Mouse (Mus musculus): ENCODE measurements around the gene Wfdc12. TPM values are rescaled to one million over a fixed set of nuclear protein-coding genes. Genes with fewer than 3 reads are reported as not detected.
A peak's percentile ranks its signal among the peaks of the same experiment; 100 is the strongest.

Gene Wfdc12
- polyA plus RNA-seq, 1 experiment from 2014 or later: not detected

DNA sequence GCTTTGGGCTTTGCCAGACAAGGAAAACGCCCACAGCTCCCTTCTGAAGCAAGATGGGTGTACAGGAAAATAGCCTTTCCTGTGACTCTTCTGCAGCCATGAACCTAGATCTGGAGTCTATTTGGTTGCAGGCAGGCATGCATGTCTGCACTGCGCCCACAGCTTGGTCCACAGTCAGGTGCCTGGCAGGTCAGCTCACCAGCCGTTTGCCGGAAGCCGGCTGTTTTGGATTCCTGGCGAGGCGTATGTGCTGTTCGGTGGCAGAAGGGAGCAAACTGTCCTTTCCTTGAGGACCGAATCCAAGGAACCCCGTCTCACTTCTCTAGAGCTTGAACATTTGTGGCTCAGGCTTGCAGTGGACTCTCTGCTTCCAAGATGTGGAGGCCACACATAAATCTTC is 36.4 kb downstream of the Wfdc12 start:
- H3K27ac ChIP-seq (ENCODE audit: low read depth): no peak overlapping the region
- H3K4me1 ChIP-seq (replicated peaks; ENCODE audit: control insufficient read depth, insufficient read depth, low read length): peaks cover 10% of the 10 kb centered on the region; the same call in 1 of the 2 replicates
- no peak for DNase-seq (ENCODE audit: low spot score)
- no peak overlapping the region for H3K4me2 ChIP-seq (ENCODE audit: low read length)
- ATAC-seq (replicated peaks; ENCODE audit: low FRiP score, low TSS enrichment, low read depth): no peak
- H3K4me3 ChIP-seq (ENCODE audit: low read depth, low read length): no peak overlapping the region
- WGBS: 92% methylated on average over 10 of the region's 10 CpGs
- no peaks in the 10 kb centered on the region for H3K27me3 ChIP-seq (replicated peaks; ENCODE audit: control insufficient read depth, insufficient read depth, low read length)
- H3K9ac ChIP-seq (ENCODE audit: low read length): no peak overlapping the region
- peaks cover 34% of the 10 kb centered on the region for H3K36me3 ChIP-seq (ENCODE audit: control insufficient read depth, insufficient read depth, low read length)
- H3K9me3 ChIP-seq (ENCODE audit: control insufficient read depth, low read length): no peaks in the 10 kb centered on the region

DNA sequence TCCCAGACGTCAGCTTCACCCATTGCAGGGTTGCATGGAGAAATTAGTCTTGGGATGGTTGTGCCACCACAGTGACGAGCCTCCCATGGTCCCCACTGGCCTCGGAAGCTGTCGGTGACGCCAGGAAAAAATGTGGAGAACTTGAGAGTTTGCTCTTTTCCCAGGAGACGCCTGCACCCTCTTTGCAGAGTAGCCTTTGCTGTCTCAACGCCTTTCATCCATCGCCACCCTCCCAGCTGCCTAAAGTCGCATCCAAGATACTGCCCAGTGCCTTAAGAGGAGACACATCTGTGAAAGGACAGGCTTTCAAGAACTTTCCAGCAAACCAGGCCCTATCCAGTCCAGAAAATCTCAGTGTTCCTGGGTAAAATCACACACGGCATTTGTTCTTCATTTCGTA is 38.1 kb downstream of the Wfdc12 start:
- no peak overlapping the region for H3K27ac ChIP-seq (ENCODE audit: low read depth)
- H3K4me2 ChIP-seq (ENCODE audit: low read length): no peak overlapping the region
- H3K4me1 ChIP-seq (replicated peaks; ENCODE audit: control insufficient read depth, insufficient read depth, low read length): peaks cover 10% of the 10 kb centered on the region; the same call in 1 of the 2 replicates
- H3K9me3 ChIP-seq (ENCODE audit: control insufficient read depth, low read length): no peaks in the 10 kb centered on the region
- no peak for ATAC-seq (replicated peaks; ENCODE audit: low FRiP score, low TSS enrichment, low read depth)
- H3K4me3 ChIP-seq (ENCODE audit: low read depth, low read length): no peak overlapping the region
- H3K27me3 ChIP-seq (replicated peaks; ENCODE audit: control insufficient read depth, insufficient read depth, low read length): no peaks in the 10 kb centered on the region
- WGBS: 94% methylated on average over 11 of the region's 11 CpGs
- no peak overlapping the region for H3K9ac ChIP-seq (ENCODE audit: low read length)
- peaks cover 34% of the 10 kb centered on the region for H3K36me3 ChIP-seq (ENCODE audit: control insufficient read depth, insufficient read depth, low read length)
- no peak for DNase-seq (ENCODE audit: low spot score)

DNA sequence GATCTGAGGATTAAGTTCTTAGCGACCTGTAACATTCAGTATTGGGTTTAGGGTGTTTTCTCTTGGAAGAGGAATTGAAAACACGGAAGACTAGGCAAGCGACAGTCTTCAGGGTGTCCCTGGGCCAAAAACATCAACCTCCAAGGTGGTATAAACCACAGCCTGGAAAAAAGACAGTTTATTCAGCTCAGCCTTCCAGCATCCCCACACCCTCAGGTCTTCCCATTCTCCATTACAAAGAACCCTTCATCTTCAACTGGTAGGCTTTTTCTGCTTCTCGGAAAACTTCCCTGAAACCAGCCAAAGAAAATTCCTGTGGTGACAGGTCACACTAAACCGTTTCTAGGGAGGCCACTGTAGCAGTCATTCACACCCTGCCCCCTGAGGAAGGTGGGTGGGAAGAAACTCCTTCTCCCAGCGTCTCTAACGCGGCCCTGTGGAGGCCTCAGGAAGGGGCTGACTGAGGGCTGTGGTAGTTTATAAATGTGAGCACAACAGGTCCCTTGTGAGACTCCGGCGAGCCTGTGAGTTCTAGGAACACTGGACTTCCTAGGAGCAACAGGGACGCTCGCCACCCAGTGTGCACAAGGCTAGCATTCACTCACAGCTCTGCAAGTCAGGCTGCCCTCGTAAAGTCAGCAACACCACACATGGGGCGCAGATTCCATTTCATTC is 40.2 kb downstream of the Wfdc12 start:
- peaks cover 34% of the 10 kb centered on the region for H3K36me3 ChIP-seq (ENCODE audit: control insufficient read depth, insufficient read depth, low read length)
- no peaks in the 10 kb centered on the region for H3K9me3 ChIP-seq (ENCODE audit: control insufficient read depth, low read length)
- no peak overlapping the region for H3K4me2 ChIP-seq (ENCODE audit: low read length)
- peaks cover 10% of the 10 kb centered on the region; the same call in 1 of the 2 replicates for H3K4me1 ChIP-seq (replicated peaks; ENCODE audit: control insufficient read depth, insufficient read depth, low read length)
- H3K4me3 ChIP-seq (ENCODE audit: low read depth, low read length): no peak overlapping the region
- no peak for DNase-seq (ENCODE audit: low spot score)
- WGBS: 39% methylated on average over 14 of the region's 14 CpGs
- no peak overlapping the region for H3K9ac ChIP-seq (ENCODE audit: low read length)
- no peaks in the 10 kb centered on the region for H3K27me3 ChIP-seq (replicated peaks; ENCODE audit: control insufficient read depth, insufficient read depth, low read length)
- 0 out of 2 replicates have a peak overlapping the region, but pooled peaks have one; percentile 35 for H3K27ac ChIP-seq (ENCODE audit: low read depth)
- ATAC-seq (replicated peaks; ENCODE audit: low FRiP score, low TSS enrichment, low read depth): no peak

DNA sequence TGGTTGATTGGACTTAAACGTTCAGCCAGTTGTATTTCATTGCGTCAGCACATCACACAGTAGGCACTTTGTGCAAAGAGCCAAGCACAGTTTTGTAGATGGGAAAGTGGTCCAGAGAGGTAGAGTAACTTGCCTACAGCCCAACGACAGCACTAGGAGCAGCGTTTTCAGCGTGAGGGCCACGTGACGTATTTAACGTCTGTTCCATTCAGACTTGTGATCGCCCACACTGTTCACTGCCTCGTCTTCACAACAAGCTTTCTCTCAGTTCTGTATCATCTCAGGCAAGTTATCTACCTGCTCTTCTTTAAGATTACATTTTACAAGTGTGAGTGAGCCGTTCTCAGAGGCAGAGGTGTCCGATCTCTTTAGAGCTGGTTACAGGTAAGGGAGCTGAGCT is 43.9 kb downstream of the Wfdc12 start:
- no peaks in the 10 kb centered on the region for H3K9me3 ChIP-seq (ENCODE audit: control insufficient read depth, low read length)
- no peak overlapping the region for H3K27ac ChIP-seq (ENCODE audit: low read depth)
- no peak overlapping the region for H3K4me2 ChIP-seq (ENCODE audit: low read length)
- no peak overlapping the region for H3K4me3 ChIP-seq (ENCODE audit: low read depth, low read length)
- H3K36me3 ChIP-seq (ENCODE audit: control insufficient read depth, insufficient read depth, low read length): peaks cover 2% of the 10 kb centered on the region
- 96% methylated on average over 12 of the region's 12 CpGs for WGBS
- peaks cover 16% of the 10 kb centered on the region; the same call in 1 of the 2 replicates for H3K4me1 ChIP-seq (replicated peaks; ENCODE audit: control insufficient read depth, insufficient read depth, low read length)
- H3K27me3 ChIP-seq (replicated peaks; ENCODE audit: control insufficient read depth, insufficient read depth, low read length): no peaks in the 10 kb centered on the region
- DNase-seq (ENCODE audit: low spot score): no peak
- no peak overlapping the region for H3K9ac ChIP-seq (ENCODE audit: low read length)
- ATAC-seq (replicated peaks; ENCODE audit: low FRiP score, low TSS enrichment, low read depth): no peak

DNA sequence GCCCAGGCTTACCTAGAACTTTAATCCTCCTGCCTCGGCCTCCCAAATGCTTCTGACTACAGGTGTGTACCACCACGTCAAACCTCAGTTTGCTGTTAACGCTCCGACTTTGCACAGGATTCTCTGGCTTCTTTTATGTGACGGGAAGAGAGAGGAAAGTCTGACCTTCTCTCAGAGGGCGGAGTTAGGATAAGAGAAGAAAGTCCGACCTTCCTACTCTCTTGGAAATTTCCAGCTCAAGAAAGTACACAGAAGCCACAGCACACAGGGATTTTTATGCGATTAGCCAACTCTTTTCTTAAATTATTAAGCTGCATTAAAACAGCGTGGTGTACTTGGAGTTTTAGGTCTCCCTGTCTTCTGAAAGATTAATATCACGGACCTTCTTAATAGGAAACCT is 45.9 kb downstream of the Wfdc12 start:
- H3K27me3 ChIP-seq (replicated peaks; ENCODE audit: control insufficient read depth, insufficient read depth, low read length): no peaks in the 10 kb centered on the region
- ATAC-seq (replicated peaks; ENCODE audit: low FRiP score, low TSS enrichment, low read depth): no peak
- no peak for DNase-seq (ENCODE audit: low spot score)
- no peak overlapping the region for H3K4me3 ChIP-seq (ENCODE audit: low read depth, low read length)
- H3K4me1 ChIP-seq (replicated peaks; ENCODE audit: control insufficient read depth, insufficient read depth, low read length): peaks cover 9% of the 10 kb centered on the region; the same call in 1 of the 2 replicates
- H3K9ac ChIP-seq (ENCODE audit: low read length): no peak overlapping the region
- H3K4me2 ChIP-seq (ENCODE audit: low read length): no peak overlapping the region
- no peaks in the 10 kb centered on the region for H3K9me3 ChIP-seq (ENCODE audit: control insufficient read depth, low read length)
- 79% methylated on average over 10 of the region's 10 CpGs for WGBS
- H3K36me3 ChIP-seq (ENCODE audit: control insufficient read depth, insufficient read depth, low read length): no peaks in the 10 kb centered on the region
- no peak overlapping the region for H3K27ac ChIP-seq (ENCODE audit: low read depth)

DNA sequence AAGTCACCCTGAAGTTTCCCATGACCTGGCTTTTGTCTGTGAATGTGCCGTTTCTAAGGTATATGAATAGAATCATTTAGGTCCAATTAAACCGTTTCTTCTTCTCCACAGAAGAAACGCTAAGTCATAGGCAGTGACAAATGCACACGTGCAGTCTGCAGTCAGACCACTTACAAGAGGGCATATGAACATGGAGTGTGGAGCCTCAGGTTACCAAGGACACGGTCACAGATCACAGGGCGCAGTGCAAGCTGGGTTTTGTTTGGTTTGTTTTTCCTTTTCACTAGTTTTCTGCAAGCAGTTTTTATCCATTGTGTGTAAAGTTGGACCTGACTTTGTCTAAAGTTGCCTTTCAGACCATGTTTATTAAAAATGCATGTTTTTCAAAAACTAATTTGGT is 46.4 kb downstream of the Wfdc12 start:
- whole genome bisulfite sequencing: 78% methylated on average over 6 of the region's 6 CpGs
- H3K4me3 ChIP-seq (ENCODE audit: low read depth, low read length): no peak overlapping the region
- no peak for DNase-seq (ENCODE audit: low spot score)

DNA sequence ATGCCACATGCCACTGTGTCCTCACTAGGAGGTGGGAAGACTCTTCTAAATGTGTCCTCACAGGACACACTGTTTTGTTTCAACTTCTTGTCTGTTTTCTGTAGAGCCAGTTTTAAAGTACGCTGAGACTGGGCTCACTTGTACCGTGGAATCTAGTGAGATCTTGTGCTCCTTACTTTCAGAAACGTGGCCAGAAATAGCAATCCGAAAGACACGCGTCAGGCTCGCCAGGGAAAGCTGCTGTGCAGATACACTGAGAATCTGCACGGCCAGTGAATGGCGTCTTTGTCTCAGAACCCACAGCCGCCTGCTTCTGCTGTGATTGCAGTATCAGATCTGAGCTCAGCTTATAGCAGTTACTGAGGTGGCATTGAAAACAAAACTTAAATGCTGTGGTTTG is 48.4 kb downstream of the Wfdc12 start:
- H3K4me2 ChIP-seq (ENCODE audit: low read length): no peak overlapping the region
- 70% methylated on average over 10 of the region's 10 CpGs for WGBS
- H3K9me3 ChIP-seq (ENCODE audit: control insufficient read depth, low read length): no peaks in the 10 kb centered on the region
- H3K4me3 ChIP-seq (ENCODE audit: low read depth, low read length): no peak overlapping the region
- H3K9ac ChIP-seq (ENCODE audit: low read length): no peak overlapping the region
- peaks cover 24% of the 10 kb centered on the region for H3K4me1 ChIP-seq (replicated peaks; ENCODE audit: control insufficient read depth, insufficient read depth, low read length)
- H3K36me3 ChIP-seq (ENCODE audit: control insufficient read depth, insufficient read depth, low read length): no peaks in the 10 kb centered on the region
- H3K27me3 ChIP-seq (replicated peaks; ENCODE audit: control insufficient read depth, insufficient read depth, low read length): no peaks in the 10 kb centered on the region
- no peak for ATAC-seq (replicated peaks; ENCODE audit: low FRiP score, low TSS enrichment, low read depth)
- no peak overlapping the region for H3K27ac ChIP-seq (ENCODE audit: low read depth)
- DNase-seq (ENCODE audit: low spot score): no peak

More for the DNA sequence above, 46.4 kb downstream of the Wfdc12 start:
- H3K4me2 ChIP-seq (ENCODE audit: low read length): no peak overlapping the region
- ATAC-seq (replicated peaks; ENCODE audit: low FRiP score, low TSS enrichment, low read depth): no peak
- H3K27me3 ChIP-seq (replicated peaks; ENCODE audit: control insufficient read depth, insufficient read depth, low read length): no peaks in the 10 kb centered on the region
- no peaks in the 10 kb centered on the region for H3K36me3 ChIP-seq (ENCODE audit: control insufficient read depth, insufficient read depth, low read length)
- no peak overlapping the region for H3K9ac ChIP-seq (ENCODE audit: low read length)
- peaks cover 9% of the 10 kb centered on the region; the same call in 1 of the 2 replicates for H3K4me1 ChIP-seq (replicated peaks; ENCODE audit: control insufficient read depth, insufficient read depth, low read length)
- H3K27ac ChIP-seq (ENCODE audit: low read depth): no peak overlapping the region
- H3K9me3 ChIP-seq (ENCODE audit: control insufficient read depth, low read length): no peaks in the 10 kb centered on the region
